Mouse (Mus musculus): ENCODE results near the gene Col27a1. TPM values are rescaled to one million over a fixed set of nuclear protein-coding genes. Genes with fewer than 3 reads are reported as not detected.

The Col27a1 gene
- 25.5 and 32.6 TPM in 2 replicates for polyA plus RNA-seq (2015; fragmentation: Nextera tagmentation; extraction: Ambion mirVana)

GRCm38 (mm10) chr4:63213907-63214621, at the start of gene Col27a1:
Col27a1 (plus strand) TSS chr4:63214004.
- Histone ChIP-seq H3K4me2 (peak within 1 kb of the TSS; percentile 96), H3K27ac (peak within 1 kb of the TSS; percentile 91), H3K9me3 (no peaks in the 10 kb centered on the region), H3K4me3 (peak within 1 kb of the TSS; percentile 83), H3K27me3 (peaks cover 17% of the 10 kb centered on the region), H3K9ac (peak within 1 kb of the TSS; percentile 55), H3K4me1 (peaks cover 49% of the 10 kb centered on the region), H3K36me3 (0 out of 2 replicates have a peak, but pooled peaks cover 8% of the 10 kb centered on the region)
- peak; percentile 59; the same call in 1 of the 2 replicates for ATAC-seq (ENCODE audit: insufficient number of reproducible peaks, low FRiP score, low TSS enrichment, low read depth)
- under 1% methylated on average over 59 of the region's 61 CpGs for WGBS

DNA sequence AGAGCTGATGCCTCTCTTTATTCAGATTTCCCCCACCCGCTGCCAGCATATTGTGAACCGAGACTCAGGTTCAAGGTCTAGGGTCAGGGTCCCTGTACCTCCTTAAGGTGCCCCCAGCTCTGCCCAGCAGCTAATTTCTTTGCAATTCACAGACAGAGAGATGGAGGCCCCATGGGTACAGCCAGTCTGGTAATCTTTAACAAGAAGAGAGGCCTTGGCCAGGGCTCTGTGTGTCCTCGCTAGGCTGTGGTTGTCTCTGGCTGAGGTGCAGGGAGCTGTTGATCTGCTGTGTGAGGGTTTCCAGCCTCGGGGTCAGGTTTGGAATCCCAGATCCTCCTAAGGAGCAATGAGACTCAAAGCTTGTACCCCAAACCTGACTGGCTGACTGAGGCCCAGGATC, 48.2 kb upstream of the Col27a1 start:
- Histone ChIP-seq H3K9me3 (no peaks in the 10 kb centered on the region), H3K4me1 (no peaks in the 10 kb centered on the region), H3K4me2 (no peak overlapping the region), H3K27me3 (peaks cover 12% of the 10 kb centered on the region), H3K4me3 (no peak overlapping the region), H3K27ac (no peak overlapping the region), H3K36me3 (no peaks in the 10 kb centered on the region), H3K9ac (no peak overlapping the region)
- ATAC-seq (ENCODE audit: insufficient number of reproducible peaks, low FRiP score, low TSS enrichment, low read depth): no peak
- 88% methylated on average over 4 of the region's 4 CpGs for WGBS

DNA sequence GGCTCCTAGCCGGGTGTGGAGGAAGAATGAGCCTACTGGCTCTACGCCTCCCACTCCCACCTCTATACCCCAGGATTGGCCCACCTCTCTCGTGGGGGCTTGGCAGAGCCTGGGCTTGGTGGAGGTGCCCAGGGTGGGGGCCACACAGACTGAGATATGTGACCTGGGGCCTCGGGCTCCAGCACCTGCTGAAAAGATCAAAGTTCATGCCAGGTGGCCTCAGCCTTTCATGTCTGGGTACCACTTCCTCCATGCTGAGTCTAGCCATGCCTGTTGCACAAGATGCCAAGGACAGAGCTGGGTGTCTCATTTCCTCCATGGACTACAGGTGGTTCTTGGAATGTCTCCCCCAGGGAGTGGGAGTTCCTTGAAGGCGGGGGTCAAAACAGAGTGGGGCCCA, 47.5 kb upstream of the Col27a1 start:
- WGBS: 78% methylated on average over 5 of the region's 5 CpGs
- H3K4me3 ChIP-seq: no peak overlapping the region
- no peak for ATAC-seq (ENCODE audit: insufficient number of reproducible peaks, low FRiP score, low TSS enrichment, low read depth)
- no peaks in the 10 kb centered on the region for H3K4me1 ChIP-seq
- no peak overlapping the region for H3K9ac ChIP-seq
- no peak overlapping the region for H3K27ac ChIP-seq
- H3K36me3 ChIP-seq: no peaks in the 10 kb centered on the region
- peaks cover 19% of the 10 kb centered on the region for H3K27me3 ChIP-seq
- H3K4me2 ChIP-seq: no peak overlapping the region
- no peaks in the 10 kb centered on the region for H3K9me3 ChIP-seq

DNA sequence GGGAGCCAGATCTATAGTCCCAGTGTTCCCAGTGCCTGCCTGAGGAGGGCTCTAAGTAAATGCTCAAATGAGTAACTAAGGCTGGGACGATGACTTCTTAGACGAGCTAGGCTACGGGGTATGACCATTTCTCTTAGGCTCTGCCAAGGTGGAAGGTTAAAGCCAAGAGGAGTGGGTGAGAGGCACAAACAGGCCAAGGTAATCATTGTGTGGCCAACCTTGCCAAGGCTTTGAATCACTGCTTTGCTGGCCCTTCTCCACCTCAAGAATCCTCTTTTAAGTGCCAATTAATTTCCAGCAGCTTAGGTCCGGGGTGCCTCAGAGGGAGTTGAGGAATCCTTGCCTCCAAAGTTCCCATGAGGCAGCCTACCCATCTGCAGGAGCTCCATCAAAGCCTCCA, 43.7 kb upstream of the Col27a1 start:
- Histone ChIP-seq H3K27me3 (peaks cover 29% of the 10 kb centered on the region), H3K27ac (no peak overlapping the region), H3K9ac (no peak overlapping the region), H3K4me3 (no peak overlapping the region), H3K36me3 (no peaks in the 10 kb centered on the region), H3K9me3 (no peaks in the 10 kb centered on the region), H3K4me1 (no peaks in the 10 kb centered on the region), H3K4me2 (no peak overlapping the region)
- WGBS: 74% methylated on average over 4 of the region's 4 CpGs
- no peak for ATAC-seq (ENCODE audit: insufficient number of reproducible peaks, low FRiP score, low TSS enrichment, low read depth)

DNA sequence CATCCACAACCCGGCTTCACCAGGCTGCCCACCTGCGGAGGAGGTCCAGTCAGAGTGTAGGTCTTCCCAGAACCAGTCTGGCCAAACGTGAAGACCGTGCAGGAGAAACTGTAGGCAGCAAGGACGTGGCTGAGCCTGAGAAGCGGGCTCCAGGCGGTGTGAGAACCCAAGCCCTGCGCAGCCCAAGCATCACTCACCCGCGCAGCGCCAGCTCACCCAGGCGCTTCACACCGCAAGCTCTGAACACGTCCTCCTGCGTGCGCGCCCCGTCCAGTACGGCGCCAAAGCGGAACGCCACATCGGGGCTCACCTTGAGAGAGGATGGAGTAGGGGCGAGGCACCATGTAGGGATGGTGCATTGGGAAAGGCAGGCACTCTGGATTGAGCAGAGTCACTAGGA, 42.7 kb upstream of the Col27a1 start:
- Histone ChIP-seq H3K27ac (no peak overlapping the region), H3K4me3 (no peak overlapping the region), H3K4me1 (no peaks in the 10 kb centered on the region), H3K9me3 (no peaks in the 10 kb centered on the region), H3K27me3 (peaks cover 29% of the 10 kb centered on the region), H3K4me2 (no peak overlapping the region), H3K9ac (no peak overlapping the region), H3K36me3 (no peaks in the 10 kb centered on the region)
- WGBS: 39% methylated on average over 24 of the region's 24 CpGs
- ATAC-seq (ENCODE audit: insufficient number of reproducible peaks, low FRiP score, low TSS enrichment, low read depth): no peak

DNA sequence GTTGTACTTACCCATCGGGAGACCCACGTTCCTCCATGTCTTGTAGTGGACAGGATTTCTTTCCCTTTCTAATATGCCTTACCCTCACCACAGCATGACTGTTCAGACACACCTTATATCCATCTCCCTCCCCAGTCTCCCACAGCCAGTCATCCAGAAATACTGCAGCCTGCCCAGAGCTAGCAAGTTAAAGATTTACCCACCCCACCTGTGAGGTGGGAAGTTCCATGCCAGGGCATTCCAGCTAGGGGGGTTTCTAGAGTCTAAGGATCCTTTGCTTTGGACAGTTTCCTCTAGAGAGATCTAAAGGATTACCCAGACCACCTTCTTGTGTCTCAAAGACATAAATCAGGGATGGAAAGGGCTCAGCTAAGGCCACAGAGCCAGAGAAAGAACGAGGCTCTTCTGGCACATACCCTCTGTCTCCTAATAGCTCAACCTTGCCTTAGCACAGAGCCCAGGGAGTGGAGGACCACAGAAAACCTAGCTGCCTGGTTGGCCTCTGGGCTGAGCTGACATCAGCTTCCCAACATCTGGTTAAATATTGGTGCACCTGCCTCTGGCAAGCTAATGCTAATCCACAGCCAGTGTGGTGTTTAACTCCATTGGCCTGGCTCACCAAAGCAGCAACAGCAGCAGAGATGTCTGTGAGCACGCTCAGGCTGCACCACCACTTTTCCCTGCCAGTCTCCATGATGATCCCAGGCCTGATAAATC, 41.7 kb upstream of the Col27a1 start, which contains the start of gene Kif12:
Gene Kif12, minus strand, starts transcription at position 163 of the 717 bp plus-strand sequence.
- ATAC-seq (ENCODE audit: insufficient number of reproducible peaks, low FRiP score, low TSS enrichment, low read depth): no peak
- no peaks in the 10 kb centered on the region for H3K4me1 ChIP-seq
- H3K4me2 ChIP-seq: no peak within 1 kb of the TSS
- 65% methylated on average over 4 of the region's 4 CpGs for WGBS
- no peaks in the 10 kb centered on the region for H3K9me3 ChIP-seq
- no peaks in the 10 kb centered on the region for H3K36me3 ChIP-seq
- H3K27ac ChIP-seq: no peak within 1 kb of the TSS
- H3K27me3 ChIP-seq: peaks cover 29% of the 10 kb centered on the region
- H3K4me3 ChIP-seq: no peak within 1 kb of the TSS
- no peak within 1 kb of the TSS for H3K9ac ChIP-seq

GRCm38 (mm10) chr4:63181556-63181955, 32.2 kb upstream of the Col27a1 start:
- Histone ChIP-seq H3K4me3 (no peak overlapping the region), H3K27me3 (no peaks in the 10 kb centered on the region), H3K9me3 (no peaks in the 10 kb centered on the region), H3K36me3 (no peaks in the 10 kb centered on the region), H3K4me1 (peaks cover 15% of the 10 kb centered on the region), H3K9ac (no peak overlapping the region), H3K4me2 (no peak overlapping the region), H3K27ac (no peak overlapping the region)
- WGBS: 10% methylated on average over 5 of the region's 5 CpGs
- ATAC-seq (ENCODE audit: insufficient number of reproducible peaks, low FRiP score, low TSS enrichment, low read depth): 0 out of 2 replicates have a peak, but pooled peaks have one; percentile 36

DNA sequence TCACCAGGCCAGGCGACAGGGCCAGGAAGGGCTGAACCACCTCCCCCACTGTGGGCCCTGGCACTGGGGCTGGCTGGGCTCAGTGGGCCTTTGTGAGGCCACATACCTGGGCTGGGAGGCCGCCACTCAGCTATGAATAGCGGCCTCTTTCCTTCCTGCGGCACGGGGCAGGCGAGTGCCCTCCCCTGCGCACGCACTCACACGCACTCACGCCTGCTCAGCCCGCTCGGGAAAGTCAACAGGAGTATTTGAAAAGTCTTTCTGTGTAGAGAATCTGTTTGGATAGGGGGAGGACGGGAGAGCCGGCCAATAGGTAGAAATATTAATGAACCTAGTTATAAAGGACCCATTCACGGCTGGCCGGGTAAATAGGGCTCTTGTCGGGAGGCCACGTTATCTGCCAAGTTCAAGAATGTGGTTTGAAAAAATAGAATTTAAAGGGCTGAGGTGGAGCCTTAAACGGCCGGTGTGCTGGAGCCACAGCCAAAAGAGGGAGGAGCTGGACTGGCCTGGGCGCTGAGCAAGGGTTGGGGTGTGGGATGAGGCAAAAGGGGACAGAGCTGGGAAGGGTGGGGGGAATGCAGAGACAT, 27.4 kb upstream of the Col27a1 start:
- 51% methylated on average over 21 of the region's 21 CpGs for WGBS
- H3K4me1 ChIP-seq: peaks cover 40% of the 10 kb centered on the region

GRCm38 (mm10) chr4:63191641-63192040, 22.2 kb upstream of the Col27a1 start:
- H3K4me3 ChIP-seq: no peak overlapping the region
- no peaks in the 10 kb centered on the region for H3K36me3 ChIP-seq
- no peak for ATAC-seq (ENCODE audit: insufficient number of reproducible peaks, low FRiP score, low TSS enrichment, low read depth)
- 50% methylated on average over 5 of the region's 5 CpGs for WGBS
- H3K27me3 ChIP-seq: no peaks in the 10 kb centered on the region
- no peaks in the 10 kb centered on the region for H3K9me3 ChIP-seq
- 0 out of 2 replicates have a peak overlapping the region, but pooled peaks have one; percentile 17 for H3K27ac ChIP-seq
- no peak overlapping the region for H3K9ac ChIP-seq
- peaks cover 30% of the 10 kb centered on the region for H3K4me1 ChIP-seq
- H3K4me2 ChIP-seq: no peak overlapping the region

More for the DNA sequence above, 27.4 kb upstream of the Col27a1 start:
- Histone ChIP-seq H3K36me3 (no peaks in the 10 kb centered on the region), H3K9ac (no peak overlapping the region), H3K9me3 (no peaks in the 10 kb centered on the region), H3K4me3 (no peak overlapping the region), H3K27ac (peak overlapping the region; percentile 78), H3K27me3 (no peaks in the 10 kb centered on the region), H3K4me2 (0 out of 2 replicates have a peak overlapping the region, but pooled peaks have one; percentile 1)
- ATAC-seq (ENCODE audit: insufficient number of reproducible peaks, low FRiP score, low TSS enrichment, low read depth): peak; percentile 87

GRCm38 (mm10) chr4:63194366-63194765, 19.4 kb upstream of the Col27a1 start:
- Histone ChIP-seq H3K27me3 (no peaks in the 10 kb centered on the region), H3K27ac (no peak overlapping the region)
- no peak for ATAC-seq (ENCODE audit: insufficient number of reproducible peaks, low FRiP score, low TSS enrichment, low read depth)

DNA sequence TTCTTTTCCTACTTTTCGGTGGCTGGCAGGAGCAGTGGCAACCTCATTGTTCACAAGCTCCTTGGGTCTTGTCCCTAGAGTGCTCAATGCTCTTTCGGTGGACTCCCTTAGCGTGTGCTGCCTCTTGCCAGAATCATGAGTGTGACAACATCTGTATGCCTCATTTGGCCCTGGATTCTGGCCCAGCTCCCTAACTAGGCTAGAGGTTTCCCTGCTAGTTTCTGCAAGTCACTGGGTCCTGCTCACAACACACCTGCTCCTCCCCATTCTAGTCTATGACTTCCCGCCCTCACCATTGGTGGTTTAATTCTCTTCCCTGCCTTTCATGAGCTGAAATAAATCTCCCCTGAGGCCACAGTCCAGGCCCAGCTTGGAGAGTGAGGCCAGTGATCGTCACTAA, 14.4 kb upstream of the Col27a1 start:
- Histone ChIP-seq H3K27ac (no peak overlapping the region), H3K27me3 (no peaks in the 10 kb centered on the region), H3K4me3 (no peak overlapping the region), H3K4me2 (no peak overlapping the region), H3K4me1 (peaks cover 5% of the 10 kb centered on the region; the same call in 1 of the 2 replicates), H3K9me3 (no peaks in the 10 kb centered on the region), H3K36me3 (no peaks in the 10 kb centered on the region), H3K9ac (no peak overlapping the region)
- 72% methylated on average over 5 of the region's 5 CpGs for WGBS
- no peak for ATAC-seq (ENCODE audit: insufficient number of reproducible peaks, low FRiP score, low TSS enrichment, low read depth)

More at GRCm38 (mm10) chr4:63194366-63194765, 19.4 kb upstream of the Col27a1 start:
- Histone ChIP-seq H3K9me3 (no peaks in the 10 kb centered on the region), H3K36me3 (no peaks in the 10 kb centered on the region), H3K4me2 (no peak overlapping the region), H3K9ac (no peak overlapping the region), H3K4me3 (no peak overlapping the region), H3K4me1 (peaks cover 13% of the 10 kb centered on the region)
- WGBS: 81% methylated on average over 2 of the region's 2 CpGs

- Histone ChIP-seq H3K36me3 (no peaks in the 10 kb centered on the region), H3K4me3 (no peak overlapping the region), H3K4me2 (no peak overlapping the region), H3K4me1 (peaks cover 5% of the 10 kb centered on the region; the same call in 1 of the 2 replicates), H3K9ac (no peak overlapping the region), H3K9me3 (no peaks in the 10 kb centered on the region), H3K27ac (no peak overlapping the region), H3K27me3 (no peaks in the 10 kb centered on the region)
- WGBS: 81% methylated on average over 7 of the region's 7 CpGs
- no peak for ATAC-seq (ENCODE audit: insufficient number of reproducible peaks, low FRiP score, low TSS enrichment, low read depth)
These were observed 9.9 kb upstream of the Col27a1 start for GRCm38 (mm10) chr4:63203874-63204273.
